Mouse (Mus musculus) brain, adult 2 months (tissue): ENCODE results near the gene Rassf2.

Experiments used
- DNase-seq: peaks from one replicate; pipeline ENCODE4 v3.0.0; 2011; ENCODE audit warnings: low read depth, low spot score

Rassf2 gene

GRCm38 (mm10) chr2:131956336-131957256 lies 73.5 kb downstream of the Rassf2 start:
- DNase-seq: no peak

GRCm38 (mm10) chr2:131955264-131955663 lies 74.8 kb downstream of the Rassf2 start:
- DNase-seq: peak; percentile 60

GRCm38 (mm10) chr2:131954835-131955234 lies 75.2 kb downstream of the Rassf2 start:
- DNase-seq: no peak

DNA sequence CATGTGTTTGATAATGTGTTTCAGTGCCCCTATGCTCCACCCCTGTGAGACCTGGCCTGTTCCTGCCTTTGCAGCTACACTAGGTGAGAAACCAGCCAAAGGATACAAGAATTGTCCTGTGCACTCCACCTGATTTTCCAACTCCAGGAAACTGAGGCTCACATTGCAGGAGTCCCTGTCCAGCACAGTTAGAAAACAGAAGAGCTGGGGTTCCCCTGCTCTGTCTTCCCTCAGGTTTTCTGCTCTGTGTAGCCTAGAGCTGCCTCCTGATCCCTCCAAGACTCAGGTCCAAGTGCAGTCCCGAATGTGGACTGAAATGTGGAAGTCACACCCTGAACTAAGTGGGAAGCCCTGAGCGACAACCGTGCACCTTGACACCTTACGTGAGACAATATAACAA lies 76.3 kb downstream of the Rassf2 start:
- DNase-seq: no peak

- DNase-seq: no peak
Measured at GRCm38 (mm10) chr2:131952961-131953538, 77.0 kb downstream of the Rassf2 start.

DNA sequence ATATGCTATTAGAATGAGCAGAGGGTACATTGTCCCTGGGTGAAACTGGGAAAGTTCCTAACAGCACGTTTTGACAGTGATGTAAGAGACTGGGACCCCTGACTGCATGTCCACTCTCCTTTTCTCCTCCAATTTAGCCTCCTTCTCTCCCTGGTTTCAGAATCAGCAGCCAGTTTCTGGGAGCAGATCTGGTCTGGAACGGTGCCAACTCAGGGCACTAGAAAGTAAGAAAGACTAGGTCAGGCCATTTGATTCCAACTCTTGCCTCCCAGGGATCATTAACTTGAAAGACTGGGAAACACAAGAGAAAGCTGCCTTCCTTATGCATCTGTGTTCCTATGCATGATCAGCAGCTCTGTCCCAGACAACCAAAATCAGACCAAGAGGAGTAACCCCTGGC lies 77.6 kb downstream of the Rassf2 start:
- no peak for DNase-seq

GRCm38 (mm10) chr2:131950598-131951095 lies 79.4 kb downstream of the Rassf2 start, which contains the start of gene Prnd:
Gene Prnd, plus strand, starts transcription at chr2:131950861.
- no peak for DNase-seq

GRCm38 (mm10) chr2:131949767-131950597 lies 80.1 kb downstream of the Rassf2 start:
- DNase-seq: peak; percentile 78

DNA sequence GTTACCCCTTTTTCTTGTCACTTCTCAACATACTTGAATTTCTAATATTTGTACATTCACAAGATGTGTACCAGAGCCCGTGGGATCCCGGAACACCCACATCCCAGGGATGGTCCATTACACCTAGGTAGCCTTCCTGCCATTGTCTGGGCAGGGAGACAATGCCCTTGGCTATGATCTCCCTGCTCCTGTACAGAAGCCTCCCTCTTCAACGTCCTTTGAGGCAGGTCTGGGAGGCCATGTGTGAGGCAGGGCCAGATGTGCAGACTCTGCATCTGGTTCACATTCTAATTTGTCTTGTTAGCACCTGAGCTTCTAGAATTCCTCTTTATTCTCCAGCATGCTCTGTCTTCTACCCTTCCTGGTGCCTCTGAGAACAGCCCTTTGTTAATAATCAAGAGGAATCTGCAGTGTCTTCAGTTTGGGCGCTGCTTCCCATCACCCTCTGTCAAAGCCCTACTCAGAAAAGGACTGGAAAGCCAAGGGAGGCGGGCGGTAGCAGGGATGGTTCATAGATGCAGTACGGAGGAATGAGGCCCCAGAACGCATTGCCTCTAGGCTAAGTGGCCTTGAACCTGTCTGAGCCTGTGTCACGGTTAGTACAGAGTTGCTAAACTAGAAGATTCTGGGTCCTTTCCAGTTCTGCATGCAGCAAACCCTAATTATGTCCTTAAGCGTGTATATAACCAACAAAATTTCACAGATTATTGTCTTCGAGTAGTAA lies 81.0 kb downstream of the Rassf2 start:
- DNase-seq: no peak

DNA sequence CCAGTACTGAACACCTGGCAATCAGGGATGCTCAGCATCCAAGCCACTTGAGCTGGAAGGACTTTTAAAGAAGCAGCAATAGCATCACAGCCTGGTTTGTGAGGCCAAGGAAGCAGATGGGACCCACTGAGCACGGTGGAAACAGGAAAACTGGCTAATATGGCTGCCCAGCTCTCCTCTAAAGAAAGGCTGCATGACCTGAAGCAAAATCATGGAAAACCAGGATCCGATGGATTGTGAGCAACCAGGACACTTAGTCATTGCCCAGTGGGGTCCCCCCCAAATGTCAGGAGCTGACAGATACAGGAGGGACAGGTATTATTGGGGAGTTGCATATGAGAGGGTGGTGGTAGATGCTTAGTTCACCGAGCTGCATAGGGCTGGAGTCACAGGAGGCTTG lies 81.9 kb downstream of the Rassf2 start:
- DNase-seq: no peak

DNA sequence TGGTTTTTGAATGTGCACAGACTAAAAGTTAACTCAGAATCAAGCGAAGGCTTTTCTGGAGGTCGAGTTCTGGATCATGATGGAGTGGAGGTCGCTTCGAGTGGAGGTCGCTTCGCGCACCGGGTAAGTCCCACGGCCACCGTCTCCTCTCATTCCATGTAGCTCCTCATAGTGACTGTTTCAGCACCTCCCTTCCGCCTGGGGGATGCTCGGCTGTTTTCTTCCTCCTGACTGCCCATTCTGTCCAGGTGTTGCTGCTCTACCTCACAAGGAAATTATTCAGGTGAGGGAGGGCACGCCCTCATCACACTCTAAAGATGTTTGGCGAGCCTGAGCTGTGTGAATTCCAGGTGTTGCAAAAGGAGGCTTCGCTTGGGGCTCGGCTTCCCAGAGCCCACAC lies 83.7 kb downstream of the Rassf2 start:
- no peak for DNase-seq

DNA sequence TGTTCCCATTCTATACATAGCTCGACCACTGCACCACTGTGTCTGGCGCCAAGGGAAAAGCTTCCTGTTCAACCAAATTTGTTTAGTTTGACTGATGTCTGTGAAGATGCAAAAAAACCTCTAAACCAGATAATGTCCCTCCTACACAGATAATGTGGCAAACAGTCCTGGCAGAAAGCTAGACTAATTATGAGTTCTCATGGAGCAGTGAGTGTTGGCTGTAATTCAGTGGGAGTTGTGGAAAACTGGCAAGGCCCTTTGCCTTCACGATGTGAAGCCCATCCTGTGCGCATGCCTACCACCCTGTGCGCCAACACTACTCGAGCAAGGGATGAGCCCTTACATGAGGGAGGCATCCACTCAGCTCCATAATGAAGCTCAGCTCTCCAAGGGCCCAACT lies 84.3 kb downstream of the Rassf2 start:
- peak; percentile 39 for DNase-seq

- no peak for DNase-seq
Measured at GRCm38 (mm10) chr2:131945225-131945624, 84.8 kb downstream of the Rassf2 start.

DNA sequence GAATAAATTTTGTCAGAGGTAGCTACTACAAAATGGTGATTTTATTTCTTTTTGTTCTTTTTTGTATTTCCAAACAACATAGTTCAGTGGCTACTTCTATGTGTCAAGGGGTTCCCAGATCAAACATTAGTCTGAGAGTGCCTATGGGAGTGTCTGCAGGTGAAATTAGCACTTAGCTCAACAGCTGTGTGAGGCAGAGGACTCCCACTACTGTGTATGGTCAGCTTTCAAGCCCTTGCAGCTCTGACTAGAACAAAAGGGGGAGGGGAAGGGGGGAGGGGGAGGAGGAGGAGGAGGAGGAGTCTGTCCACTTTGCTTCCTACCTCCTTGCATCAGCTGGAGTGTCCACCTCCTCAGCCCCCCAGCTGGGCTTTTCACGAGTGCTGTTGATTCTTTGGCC lies 85.7 kb downstream of the Rassf2 start:
- no peak for DNase-seq

DNA sequence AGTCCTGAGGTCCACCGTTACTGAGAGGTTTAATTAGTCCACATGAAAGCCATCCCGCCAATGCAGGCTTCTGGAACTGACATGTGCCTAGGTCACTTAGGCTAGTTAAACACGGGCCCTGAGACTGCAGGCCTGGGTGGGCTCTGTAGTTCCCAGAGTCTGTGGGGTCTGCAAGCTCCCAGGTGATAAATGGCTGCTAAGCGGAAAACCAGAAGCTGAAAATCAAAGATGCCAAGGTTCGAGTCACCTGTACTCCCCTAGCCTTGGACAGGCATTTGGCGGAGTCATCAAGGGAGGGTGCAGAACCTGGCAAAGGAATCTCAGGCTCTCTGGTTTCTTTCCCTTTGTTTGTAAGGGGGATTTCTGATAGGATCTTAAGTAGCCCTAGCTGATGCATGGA lies 88.6 kb downstream of the Rassf2 start:
- no peak for DNase-seq

DNA sequence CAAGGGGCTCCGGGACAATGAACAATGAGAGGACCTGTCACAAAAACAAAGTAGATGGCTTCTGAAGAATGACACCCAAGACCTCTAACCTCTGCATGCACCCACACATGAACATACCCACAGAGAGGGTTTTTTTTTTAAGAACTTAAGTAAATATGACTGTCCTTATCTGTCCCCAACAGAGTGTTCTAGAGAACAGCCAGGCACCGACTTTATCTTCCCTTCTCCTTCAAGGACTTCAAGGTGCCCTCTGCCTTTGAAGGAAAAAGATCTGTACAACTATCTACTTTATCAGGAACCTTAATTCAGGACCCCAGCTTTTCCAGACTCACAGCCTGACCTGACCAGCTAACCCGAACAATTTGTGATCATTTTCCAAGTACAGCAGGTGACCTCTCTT lies 89.6 kb downstream of the Rassf2 start:
- no peak for DNase-seq
